Mouse (Mus musculus) gastrocnemius, adult 8-10 months (tissue): ENCODE measurements at regions not wholly inside any gene's neighbourhood (a gene's known extent, or its start where the extent isn't known, plus 50 kb on each side); places are given as distances from the start of the nearest gene placed in this dataset.
A peak's percentile ranks its signal among the peaks of the same experiment; 100 is the strongest.

ENCODE experiments used
- DNase-seq, 2 experiments: peaks; one replicate each; pipeline ENCODE4 v3.0.0; 2022; ENCODE audit warnings: low spot score in 2 of 2

DNA sequence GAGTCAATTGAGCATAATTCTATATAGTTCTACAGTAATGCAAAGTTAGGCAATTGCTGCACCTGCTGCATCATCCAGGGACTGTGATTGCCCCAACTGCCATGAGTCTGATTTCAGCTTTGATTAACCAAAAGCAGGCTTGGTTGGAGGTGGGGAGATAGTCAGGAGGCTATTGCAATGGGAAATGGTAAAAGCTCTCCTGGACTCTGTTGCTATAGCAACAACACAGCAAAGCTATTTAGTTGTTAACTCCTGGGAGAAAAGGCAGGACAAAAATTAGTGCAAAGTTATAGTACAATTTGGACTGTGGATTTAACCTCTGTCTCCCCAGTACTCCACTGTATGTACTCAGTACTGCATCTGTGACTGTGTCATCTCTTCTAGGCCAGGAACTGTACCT, 51.7 kb upstream of the Rasgrf1 start:
- DNase-seq = no peak

DNA sequence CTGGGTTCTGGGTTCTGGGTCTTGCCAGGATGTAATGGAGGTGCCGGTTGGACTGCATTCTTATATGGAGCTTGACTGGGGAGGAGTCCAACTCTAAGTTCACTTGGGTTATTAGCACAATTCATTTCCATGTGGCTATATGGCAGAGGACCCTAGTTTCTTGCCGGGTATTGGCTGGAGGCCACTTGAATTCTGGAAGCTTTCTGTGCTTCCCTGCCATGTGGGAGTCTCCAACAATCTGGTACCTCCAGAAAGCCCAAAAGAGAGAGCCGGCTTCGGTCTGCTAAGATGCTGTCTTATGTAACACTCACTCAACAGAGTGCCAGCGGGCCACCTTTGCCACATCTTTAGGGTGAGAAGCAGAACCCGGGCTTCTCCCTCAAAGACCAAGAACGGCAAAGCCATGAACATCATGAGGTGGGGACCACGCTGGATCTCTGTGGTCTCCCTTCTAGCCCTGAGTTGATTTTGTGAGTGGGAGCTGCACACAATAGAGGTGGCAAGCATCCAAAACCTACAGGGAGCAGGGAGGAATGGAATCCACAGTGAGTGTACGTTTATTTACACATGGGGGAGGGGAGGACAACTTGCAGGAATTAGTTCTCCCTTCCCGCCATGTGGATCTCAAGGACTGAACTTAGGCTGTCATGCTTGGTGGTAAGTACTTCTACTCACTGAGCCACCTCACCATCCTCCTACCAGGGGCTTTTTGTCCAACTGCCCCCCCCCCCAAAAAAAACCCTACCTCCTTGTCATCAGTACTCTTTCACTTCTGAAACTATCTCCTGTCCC, 59.0 kb upstream of the Rasgrf1 start:
- DNase-seq = no peak

DNA sequence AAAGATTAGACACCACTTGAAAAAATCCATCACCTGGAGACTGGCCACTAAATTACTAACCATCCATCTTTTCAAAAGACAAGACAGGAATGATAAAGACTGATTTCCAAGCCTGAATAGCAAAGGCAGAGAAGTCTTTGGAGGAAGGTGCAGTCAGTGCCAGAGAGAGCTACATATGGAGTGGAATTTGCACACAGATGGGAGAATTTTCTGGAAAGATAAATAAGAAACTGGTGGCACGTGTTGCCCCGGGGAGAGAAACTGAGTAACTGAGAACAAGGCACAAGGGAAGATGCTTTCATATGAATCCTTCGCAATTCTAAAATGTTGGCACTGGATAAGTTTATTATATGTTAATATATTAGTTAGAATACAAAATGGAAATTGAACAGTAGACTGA, 59.8 kb upstream of the Rasgrf1 start:
- DNase-seq = no peak

DNA sequence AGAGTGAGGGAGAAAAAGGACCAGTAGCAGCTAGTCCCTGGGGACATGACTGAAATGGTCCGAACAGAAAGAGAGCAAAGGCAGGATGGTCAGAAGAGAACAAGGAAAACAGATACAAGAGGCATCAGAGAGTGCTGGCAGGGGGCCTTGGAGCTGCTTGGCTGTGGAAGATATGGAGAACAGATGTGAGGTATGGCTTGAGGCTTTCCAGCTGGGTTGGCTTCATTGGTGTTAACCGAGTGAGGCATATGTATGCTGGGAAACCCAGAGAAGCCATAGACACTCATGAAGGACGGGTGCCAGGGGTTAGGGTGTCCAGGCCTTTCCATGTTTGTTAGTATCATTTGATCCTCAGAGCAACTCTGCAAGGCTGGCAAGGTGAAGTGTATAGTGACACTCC, 61.1 kb upstream of the Rasgrf1 start:
- no peak for DNase-seq

DNA sequence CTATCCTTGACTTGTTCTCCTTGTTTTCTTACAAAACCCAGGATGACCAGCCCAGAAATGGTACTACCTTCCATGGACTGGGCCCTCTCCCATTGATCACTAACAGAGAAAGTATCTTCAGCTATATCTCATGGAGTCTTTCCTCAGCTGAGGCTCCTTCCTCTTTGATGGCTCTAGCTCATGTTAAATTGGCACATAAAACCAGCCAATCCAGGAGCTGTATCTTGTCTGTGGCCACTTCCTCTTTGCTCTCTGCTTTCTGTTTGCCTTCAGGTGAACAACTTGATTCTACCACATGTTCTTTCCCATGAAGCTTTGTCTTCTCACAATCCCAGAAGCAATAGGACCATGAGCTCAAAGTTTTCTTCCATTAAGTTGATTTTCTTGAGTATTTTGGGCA, 62.7 kb upstream of the Rasgrf1 start:
- DNase-seq = no peak

DNA sequence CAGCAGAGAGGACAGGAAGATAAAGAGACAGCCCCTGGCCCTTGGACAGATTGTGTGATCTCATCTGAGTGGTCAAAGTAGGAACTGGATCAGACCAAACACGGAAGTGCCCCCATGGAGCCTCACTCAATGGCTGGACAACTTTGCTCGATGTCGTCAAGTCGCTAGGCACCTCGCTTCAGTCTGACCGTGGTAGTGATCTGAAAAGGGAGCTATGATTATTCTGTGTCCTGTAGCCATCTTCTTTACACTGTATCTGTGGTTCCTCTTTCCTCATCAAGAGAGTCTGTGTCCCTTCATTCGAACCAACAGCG, 67.0 kb upstream of the Rasgrf1 start:
- no peak for DNase-seq

DNA sequence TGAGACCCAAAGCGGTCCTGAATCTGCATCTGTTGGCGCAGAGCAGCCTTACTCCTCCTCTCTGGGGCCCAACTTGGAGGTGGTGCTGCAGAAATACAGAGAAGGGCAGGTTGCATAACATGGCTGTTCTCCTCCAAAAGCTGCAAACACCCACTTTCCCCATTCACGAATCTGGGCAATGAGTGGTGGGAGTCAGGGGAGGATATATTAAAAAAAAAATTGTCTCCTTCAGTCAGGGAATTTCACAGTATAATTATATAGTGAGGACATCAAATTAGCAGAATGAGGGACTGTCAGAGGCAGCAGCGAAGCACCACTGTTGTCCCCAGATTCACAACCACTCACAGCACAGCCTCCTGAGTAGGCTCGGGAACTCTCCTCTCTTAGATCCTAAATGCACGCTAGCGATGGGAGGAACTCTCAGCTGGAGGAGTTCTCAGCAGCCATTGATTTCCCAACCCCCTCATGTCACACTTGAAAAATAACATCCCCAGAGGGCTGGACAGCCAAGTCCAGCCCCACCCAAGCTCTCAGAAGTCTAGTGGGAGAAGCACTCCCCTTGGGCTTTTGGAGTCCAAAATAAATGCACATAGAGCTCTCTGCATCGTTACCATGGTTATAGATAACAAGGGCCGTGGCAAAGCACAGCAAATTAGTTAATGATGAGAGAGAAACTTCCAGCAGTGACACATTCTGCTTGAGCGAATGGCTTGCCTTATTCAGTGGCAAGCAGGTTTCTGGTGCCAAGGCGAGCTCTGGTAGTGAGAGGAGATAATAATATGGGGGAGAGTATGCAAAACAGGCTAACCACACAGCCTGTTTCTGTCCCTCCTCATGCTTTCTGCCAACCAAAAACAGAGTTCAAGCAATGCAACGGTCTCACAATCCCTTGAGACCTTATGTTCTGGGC, 67.6 kb upstream of the Rasgrf1 start:
- no peak for DNase-seq

DNA sequence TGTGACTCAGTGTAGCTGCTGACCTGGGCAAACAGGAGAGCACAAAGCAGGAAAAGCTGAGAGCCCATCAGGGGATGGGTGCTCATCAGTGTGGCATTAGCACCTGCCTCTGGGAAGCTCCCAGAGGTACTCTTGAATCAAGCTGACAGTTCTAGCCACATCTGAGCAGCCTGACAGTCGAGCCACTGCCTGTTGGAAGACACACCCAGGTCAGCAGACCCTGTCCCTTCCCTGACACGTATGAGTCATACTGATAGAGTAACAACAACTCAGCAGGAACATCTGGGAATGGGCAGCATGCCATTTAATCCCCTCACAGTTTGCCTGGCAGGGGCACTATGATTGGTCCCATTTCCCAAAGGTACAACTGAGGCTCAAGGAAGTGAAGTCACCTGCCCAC, 68.3 kb upstream of the Rasgrf1 start:
- DNase-seq = no peak

DNA sequence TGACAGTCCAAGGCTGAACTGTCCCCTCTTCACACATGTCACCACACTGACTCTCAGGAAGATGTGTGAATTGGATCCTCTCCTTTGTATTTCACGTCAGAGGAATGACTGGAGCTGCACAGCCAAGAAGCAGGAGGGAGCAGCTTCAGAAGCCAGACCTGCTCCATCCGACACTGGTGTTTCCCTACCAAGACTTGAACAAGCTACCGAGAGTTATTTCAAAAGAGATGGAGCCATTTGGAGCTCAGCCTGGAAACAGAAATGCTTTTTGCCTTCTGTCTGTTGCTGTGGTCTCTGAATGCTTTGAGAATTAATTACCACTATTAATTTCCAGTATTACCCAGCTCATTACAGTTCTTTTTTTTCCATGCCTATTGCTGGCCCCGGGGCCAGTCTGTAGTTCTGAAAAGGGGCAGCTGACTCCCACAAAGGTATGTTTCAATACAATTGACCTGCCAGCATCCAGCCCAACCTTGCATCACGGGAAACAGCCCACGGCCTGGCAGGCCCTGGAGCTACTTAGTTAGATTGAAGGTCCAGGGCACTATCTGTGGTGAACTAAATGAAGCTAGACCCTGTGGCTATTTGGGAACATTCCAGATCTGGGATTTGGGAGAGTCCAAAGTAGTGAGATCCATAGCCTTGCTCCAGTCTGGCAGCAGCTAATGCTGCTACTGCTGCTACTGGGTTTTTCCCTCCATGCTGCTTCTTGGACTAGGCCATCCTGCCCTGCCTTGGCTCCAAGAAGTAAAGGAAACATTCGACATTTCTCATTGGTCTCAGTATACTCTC, 73.1 kb upstream of the Rasgrf1 start:
- DNase-seq = no peak

DNA sequence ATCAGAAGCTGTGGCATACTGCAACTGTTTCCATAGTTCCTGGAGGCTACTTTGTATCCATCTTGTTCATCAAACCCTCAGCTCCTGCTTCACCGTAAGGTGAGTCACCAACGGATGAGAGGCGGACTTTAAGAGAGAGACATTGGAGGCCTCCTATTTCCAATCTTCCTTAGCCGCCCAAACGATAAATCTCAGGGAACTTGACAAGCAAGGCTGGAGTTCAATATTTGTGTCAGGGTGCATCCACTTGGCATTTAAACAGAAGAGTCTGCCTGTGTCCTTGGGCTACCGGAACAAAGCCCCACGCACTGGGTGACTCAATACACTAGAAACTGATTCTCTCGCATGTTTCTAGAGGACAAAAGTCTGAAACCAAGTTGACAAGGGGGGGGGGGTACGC, 76.1 kb upstream of the Rasgrf1 start:
- no peak for DNase-seq

DNA sequence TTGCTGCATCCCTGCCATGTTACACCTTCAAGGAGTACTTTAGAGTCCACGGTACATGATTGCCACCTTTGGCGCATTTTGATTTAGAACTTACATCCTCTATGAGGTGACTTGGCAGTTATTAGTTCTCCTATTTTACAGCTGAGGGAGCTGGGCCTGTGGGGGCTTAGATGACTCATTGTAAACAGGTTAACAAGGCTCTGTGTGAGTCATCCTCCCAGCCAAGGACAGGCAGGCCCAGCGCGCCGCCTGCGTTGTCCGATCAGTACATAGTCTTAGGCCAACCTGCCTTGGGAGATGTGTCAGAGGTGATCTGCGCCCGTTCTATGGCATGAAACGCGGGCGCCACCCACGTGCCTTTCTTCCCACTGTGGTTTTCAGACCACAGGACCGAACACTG, 77.9 kb upstream of the Rasgrf1 start:
- no peak for DNase-seq

DNA sequence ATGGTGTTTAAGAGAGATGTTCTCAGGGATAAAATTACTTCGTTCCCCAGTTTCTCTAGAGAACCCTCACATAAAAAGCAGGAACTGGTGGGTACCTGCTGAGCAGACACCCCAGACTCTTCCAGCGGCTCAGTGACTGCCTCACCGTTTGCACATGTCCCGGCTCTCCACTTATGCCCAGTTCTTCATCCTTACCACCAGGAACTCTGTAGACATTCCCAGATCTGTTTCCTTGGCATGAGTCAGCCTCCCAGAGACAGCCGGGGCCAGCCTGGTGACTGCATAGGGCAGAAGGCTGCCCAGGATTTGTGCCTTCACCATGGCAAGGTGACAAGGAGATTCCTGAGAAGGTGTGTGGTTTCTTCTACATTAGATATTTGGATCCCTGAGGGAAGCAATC, 81.6 kb upstream of the Rasgrf1 start:
- DNase-seq = no peak

DNA sequence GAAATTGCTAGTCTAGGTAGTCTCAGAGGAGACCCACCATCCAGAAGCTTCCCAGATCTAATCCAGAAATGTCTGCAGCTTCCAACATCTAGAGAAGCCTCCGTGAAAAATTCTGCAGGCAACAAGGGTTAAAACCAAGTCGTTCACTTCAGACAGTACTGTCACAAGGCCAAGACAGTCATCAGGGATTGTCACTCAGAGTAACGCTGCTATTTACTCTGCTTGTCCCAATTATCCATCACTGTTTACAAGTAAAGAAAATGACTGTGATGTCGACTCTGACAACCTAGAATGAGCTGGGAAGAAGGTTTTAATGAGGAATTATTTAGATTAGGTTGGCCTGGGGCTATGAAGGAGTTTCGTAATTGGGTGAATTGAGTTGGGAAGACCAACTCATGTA, 82.1 kb upstream of the Rasgrf1 start:
- DNase-seq = no peak

DNA sequence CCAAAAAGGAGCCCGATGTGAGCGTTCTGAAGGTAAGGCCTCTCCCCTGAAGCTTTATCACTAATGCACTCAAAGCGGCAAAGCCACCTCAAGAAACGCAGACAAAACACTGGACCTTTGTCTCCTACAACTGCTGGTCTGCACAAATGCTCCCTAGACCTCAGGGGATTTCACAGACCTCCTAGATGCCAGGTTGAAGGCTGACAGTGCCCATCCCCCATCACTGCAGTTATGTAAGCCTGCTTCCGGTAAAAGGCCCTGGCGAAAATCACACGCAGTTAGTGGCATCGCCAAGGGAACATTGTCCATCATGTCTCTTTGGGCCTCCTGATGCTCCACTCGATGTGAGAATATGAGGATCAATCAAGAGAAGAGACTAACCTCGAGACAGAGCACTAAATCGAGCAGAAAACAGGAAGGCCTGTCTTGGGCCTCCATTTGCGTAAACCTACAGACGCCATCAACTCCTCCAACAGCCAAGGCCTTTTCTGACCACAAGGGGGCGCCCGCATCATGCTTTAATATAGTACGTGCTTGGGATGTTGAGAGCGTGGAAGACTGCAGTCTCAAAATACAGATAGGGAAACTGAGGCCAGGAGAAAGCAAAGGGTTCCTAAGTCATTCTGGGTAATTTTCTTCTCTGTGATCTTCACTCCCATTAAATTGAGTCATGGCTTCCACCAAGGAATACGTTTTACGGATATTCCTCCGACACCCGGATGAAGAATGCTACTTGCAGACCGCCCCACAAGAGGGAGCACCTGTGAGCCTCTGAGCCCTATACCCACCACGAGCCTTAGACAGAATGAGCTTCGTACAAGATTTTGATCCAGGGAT, 82.8 kb upstream of the Rasgrf1 start:
- DNase-seq = peak; percentile 73 to 79

DNA sequence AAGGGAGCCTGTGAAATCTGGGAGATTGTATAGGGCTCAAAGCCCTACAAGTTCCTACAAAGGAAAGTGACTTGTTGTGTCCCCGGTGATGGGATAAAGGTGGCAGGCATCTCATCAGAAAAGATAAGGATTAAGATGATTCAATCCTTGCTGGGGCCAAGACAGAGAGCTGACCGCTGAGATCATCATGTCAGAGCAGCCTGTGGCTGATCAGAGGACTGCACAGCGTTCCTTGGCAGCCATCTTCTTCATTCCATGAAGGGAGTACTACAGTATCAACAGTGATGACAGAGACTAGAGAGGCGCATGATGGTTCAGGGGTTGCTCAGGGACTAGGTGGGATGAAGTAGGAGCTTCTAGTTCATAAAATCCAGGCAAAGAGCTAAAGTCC, 83.6 kb upstream of the Ankrd34c start:
- no peak for DNase-seq

DNA sequence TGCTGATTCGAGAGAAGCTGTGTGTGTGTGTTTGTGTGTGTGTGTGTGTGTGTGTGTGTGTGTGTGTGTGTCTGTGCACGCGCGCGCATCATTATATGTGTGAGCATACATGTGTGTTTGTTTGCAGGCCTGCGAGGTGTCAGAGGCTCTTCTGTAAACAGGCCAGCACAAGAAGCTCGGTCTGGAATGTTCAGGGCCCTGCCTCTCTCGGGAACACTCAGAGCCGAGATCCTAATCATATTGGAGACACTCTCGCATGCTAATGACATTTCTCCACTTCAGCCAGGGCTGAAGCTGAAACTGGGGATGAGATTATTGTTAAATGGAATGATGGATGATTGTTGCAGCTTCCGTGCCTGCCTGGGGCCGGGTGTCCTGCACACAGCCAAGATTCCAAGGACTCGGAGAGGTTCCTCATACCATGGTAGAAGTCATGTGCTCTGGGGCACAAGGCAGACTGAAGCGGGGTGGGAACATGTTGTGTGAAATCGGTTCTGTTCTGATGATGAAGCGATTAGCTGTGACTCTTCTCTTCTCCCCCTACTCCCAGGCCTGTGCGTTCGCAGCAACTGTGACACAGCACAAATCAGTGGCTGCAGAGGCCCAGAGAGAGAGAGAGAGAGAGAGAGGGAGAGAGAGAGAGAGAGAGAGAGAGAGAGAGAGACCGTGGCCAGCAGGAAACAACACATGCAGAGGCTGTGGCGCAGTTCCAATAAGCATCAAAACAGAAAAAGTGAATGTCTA, 83.0 kb upstream of the Ankrd34c start:
- DNase-seq = no peak

DNA sequence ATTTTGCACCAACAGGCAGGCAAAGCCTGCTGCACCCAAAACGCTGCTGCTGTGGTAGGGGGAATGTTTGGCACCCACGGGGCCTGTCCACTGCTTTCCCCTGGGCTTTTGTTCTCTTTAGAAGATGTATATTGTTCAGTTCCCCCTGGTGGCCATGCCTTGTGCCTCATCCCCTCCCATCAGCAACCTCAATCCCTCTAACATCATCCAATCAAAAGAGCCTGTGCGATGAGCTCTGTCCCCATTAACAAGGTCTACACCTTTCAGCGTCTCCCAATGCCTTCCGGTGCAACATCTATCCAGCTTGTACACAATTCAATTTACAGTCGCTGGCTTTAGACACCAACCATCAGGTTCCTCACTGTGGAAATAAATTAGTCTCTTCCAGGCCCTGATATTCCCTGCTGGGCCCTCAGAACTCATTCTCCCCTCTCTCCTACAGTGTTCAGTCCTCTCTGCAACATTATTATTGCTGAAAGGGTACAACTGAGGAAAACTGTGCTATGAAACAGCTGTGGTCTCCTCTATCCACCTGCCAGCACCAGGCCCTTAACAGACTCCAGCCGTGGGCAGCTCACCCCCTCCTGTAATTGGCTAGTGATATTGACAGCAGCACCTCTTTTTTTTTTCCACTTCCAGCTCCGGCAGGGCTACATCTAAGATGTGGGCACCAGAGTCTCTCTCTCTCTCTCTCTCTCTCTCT, 75.5 kb upstream of the Ankrd34c start:
- DNase-seq = no peak

DNA sequence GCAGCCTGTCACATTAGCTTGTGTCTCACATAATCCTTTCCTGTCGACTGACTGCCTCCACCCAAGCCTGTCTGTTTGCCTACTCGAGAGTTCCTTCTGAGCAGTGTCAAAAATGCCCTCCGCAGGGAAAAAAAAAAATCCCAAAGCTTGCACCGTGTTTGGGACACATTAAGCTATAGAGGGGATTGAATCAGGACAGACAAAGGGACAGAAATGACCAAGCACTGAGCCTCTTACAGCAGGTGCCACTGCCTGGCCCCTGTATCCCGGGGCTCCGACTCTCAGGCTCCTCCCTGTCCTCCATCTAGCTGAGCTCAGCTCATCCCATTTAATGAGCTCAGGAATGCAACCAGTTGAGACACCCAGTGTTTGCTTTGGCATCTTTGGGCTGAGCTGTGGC, 69.1 kb upstream of the Ankrd34c start:
- DNase-seq = no peak

DNA sequence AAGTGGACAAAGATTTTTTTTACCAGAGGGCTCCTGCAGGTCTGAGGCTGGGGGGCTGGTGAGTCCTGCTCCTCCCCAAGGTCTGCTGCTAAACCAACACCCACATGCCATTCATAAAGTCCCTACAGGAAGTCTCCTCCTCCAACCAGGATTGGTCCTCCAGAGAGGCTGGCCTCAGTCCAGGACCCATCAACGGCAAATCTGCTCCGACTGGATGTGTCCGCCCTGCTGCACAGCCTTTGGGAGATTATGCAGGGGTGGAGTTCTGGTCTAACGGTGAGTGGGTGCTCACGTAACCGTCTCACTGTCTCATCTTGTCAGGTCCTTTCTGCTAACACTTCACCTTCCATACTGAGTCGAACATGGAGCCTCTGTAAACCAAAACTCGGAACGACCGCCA, 64.4 kb upstream of the Ankrd34c start:
- no peak for DNase-seq

DNA sequence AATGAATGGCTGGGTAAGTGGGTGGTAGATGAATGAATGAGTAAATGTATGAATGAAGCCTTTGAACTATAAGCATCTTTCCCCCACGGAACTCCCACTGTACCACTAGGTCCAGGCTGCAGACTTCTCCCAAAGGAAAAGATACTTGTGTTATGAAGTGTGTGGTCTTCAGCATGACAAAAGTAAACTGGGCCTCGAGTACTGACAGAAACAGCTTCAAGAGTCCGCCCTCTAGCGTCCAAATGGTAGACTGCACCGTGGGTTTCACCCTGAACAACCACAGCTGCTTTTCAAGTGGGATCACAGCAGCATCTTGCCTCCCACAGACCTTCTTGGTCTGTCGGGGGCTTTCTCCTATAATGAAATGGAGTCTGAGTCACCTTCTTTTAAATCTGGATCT, 54.7 kb upstream of the Ankrd34c start:
- peak in 1 of 2 experiments; percentile 15 for DNase-seq
